Mouse (Mus musculus): Measurements from ENCODE around the gene Doc2g.

Doc2g gene

DNA sequence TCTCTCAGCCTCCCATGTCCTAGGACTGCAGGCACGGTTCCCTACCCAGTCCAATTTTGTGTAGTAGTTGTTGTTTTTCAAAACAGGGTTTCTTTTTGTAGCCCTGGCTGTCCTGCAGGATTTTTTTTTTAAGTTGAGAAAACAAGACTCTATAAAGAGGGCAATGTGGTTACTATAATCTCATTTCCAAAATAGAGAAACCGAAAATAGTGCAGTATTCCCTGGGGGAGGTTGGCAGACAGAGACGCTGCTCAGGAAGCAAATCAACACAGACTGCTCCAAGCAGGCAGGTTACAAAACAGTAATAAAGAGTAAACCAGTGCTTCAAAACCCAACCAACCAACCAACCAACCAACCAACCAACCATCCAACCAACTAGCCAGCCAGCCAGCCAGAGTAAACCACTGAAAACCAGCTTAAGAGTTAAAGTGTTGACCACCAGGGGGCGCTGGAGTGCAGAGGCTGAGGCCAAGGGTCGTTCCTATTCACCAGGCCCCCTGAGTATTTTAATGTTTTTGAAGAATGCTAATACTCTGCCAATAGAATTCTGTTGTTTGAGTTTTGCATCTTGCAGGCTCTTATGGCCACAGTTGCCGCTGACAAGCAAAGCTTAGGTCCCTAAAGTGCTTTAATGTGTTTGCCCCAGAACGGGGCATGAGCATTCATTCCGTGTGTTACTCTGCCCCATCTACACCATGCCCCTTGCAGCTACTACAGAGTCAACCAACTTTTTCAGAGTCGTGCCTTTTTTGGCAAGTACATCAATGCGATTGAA is 48.8 kb downstream of the Doc2g start:
- CTCF ChIA-PET, result interaction anchor here (0.6 to 1.3 kb wide), 6 partner anchors 8 to 253 kb away, joined by 3 to 4 read pairs (median 3); partner anchors contain the start of gene Rad9a

DNA sequence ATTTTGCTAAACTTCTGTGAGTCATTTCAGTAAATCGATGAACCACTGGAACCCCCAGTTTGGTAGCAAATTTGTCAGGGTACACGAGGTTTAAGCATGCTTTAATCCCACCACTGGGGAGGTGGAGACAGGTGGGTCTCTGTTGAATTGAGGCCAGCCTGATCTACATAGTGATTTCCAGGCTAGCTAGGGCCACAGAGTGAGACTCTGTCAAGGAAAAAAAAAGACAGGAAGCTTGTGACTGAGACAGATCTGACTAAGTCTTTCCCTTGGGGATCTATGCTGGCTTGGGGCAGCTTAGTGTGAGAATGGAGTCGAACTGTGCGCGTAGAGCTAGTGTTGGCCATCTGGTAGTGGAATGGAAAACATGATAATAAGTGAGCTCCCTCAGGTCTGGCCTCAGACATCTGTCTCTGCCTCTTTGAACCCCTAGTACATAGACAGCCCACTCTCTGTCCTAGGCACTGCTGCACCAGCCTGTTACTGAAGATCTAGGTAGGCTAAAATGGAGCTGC is 49.5 kb downstream of the Doc2g start:
- CTCF ChIA-PET, result interaction anchor here (0.7 to 1.3 kb wide), 5 partner anchors 9 to 253 kb away, joined by 3 to 4 read pairs (median 3); partner anchors contain the start of gene Rad9a

DNA sequence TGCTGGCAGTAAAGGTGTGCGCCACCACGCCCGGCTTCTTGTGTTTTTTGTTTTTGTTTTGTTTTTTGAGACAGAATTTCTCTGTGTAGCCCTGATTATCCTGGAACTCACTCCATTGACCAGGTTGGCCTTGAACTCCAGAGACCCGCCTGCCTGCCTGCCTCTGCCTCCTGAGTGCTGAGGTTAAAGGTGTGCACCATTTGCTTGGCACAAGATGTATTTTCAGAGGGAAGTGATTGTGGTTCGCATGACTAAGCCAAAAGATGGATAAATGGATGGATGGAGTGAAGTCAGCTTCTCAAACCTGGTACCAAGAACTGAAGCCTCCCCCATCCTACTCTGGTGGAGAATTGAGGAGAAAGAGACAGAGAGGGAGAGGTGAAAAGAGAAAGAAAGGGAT is 51.5 kb downstream of the Doc2g start:
- CTCF ChIA-PET, result no interaction called here

DNA sequence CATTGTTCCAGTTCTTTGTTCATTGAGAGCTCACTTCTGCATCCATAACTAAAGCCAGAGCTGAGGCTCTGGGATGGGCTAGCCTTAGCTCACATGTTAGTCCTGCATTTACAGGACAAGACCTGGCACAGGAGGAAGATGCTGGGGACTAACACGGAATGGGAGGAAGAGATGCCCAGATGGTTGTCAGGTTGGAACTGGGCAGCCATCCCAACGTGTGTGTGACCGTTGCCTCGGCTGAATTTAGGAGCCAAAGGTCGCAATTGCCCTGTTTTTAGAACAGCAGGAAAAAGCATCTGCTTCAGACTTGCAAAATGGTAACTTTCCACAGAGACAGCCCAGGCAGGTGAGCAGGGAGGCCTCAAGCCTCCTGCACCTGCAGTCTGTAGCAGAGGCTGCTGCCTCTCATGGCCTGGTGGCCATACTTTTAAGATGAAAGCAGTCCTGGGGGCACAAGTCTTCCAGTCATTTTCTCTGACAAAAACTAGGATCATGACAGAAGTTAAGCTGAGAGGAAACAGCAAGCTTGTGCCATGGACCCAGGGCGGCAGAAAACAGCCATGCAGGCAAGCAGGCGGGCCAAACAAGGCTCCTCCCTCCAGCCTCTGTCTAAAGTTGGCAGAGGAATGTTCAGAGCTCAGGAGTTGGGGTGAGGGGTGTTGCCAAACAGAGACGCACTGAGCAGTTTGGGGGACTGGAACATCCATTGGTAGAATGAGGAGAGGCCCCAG is 52.3 kb downstream of the Doc2g start:
- CTCF ChIA-PET, result no interaction called here

DNA sequence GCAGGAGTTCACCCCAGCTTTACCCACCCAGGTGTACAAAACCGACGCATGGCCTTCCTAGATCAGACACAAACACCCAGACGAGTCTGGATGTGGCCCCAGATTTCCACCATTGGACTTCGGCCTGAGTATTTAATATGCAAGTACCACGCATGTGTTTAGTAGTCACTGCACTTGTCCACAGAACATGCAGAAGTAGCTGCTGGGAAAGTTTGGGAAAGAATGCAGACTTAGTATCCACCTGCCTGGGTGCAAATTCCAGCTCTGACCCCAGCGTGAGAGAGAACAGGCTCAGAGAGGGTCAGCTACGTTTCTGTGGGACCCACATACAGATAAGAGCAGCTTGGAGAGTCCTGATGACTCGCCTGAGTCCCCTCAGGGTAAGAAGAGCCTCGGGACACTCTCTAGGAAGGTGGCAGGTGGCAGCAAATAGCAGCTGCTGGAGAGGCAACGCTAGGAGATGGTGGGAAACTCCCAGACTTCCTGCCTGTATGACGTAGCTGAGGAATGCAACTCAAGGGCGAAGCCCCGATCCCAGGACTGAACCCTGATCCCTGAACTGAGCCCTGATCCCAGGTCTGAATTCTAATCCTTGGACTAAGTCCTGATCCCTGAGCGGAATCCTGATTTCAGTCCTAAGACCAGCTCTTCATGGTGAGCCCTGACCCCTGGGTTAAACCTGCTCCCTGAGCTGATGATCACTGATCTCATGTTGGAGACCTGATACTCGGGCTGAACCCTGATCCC is 53.0 kb downstream of the Doc2g start:
- CTCF ChIA-PET, result interaction anchor here (0.7 to 1.4 kb wide), 3 partner anchors 9 to 69 kb away, joined by 3 to 5 read pairs (median 4); no protein-coding TSS in a partner anchor
